Mouse (Mus musculus) hindbrain, embryonic 16.5 days (tissue): ENCODE measurements at regions not wholly inside any gene's neighbourhood (a gene's known extent, or its start where the extent isn't known, plus 50 kb on each side); places are given as distances from the start of the nearest gene placed in this dataset.

Experiments
- ATAC-seq: fragments of 200-750 bp; cut with Nextera tagmentation; 2 replicates; pipeline ENCODE4 v1.8.0; 2017; ENCODE audit warnings: moderate TSS enrichment, moderate library complexity
- H3K27ac ChIP-seq: fragments of 300-500 bp; sonication (generic); 2 replicates; pipeline ENCODE4 v1.5.1; 2014; ENCODE audit warnings: low read depth, mild to moderate bottlenecking, control low read depth, low read length, moderate library complexity
- H3K27me3 ChIP-seq: fragments of 300-500 bp; sonication (generic); replicated peaks from 2 replicates; pipeline ENCODE4 v1.6.1; 2014; ENCODE audit warnings: low read length; ENCODE audit not compliant: control insufficient read depth, insufficient read depth
- H3K36me3 ChIP-seq: fragments of 300-500 bp; sonication (generic); 2 replicates; pipeline ENCODE4 v1.6.1; 2014; ENCODE audit warnings: mild to moderate bottlenecking, low read length, moderate library complexity, mixed read lengths; ENCODE audit not compliant: control insufficient read depth, insufficient read depth
- H3K4me1 ChIP-seq: fragments of 300-500 bp; sonication (generic); 2 replicates; pipeline ENCODE4 v1.6.1; 2014; ENCODE audit warnings: low read depth, low read length; ENCODE audit not compliant: control insufficient read depth, insufficient read depth
- H3K4me2 ChIP-seq: fragments of 300-500 bp; sonication (generic); 2 replicates; pipeline ENCODE4 v1.6.1; 2014; ENCODE audit warnings: mild to moderate bottlenecking, low read length, control low read depth, moderate library complexity
- H3K4me3 ChIP-seq: fragments of 300-500 bp; sonication (generic); 2 replicates; pipeline ENCODE4 v1.5.1; 2014; ENCODE audit warnings: mild to moderate bottlenecking, low read length, control low read depth, moderate library complexity
- H3K9ac ChIP-seq: fragments of 300-500 bp; sonication (generic); 2 replicates; pipeline ENCODE4 v1.6.1; 2014; ENCODE audit warnings: low read depth, mild to moderate bottlenecking, control low read depth, low read length, moderate library complexity
- H3K9me3 ChIP-seq: fragments of 300-500 bp; sonication (generic); 2 replicates; pipeline ENCODE4 v1.6.1; 2014; ENCODE audit warnings: mild to moderate bottlenecking, low read length, moderate library complexity; ENCODE audit not compliant: control insufficient read depth
- WGBS: fragments of 180-500 bp; shearing (Covaris S2); extraction: QIAGEN DNeasy Blood & Tissue Kit; methylation state at CpG from one replicate; pipeline ENCODE4 v1.1.7; 2014; 5-methylcytosine and 5-hydroxymethylcytosine counted together

- H3K36me3 ChIP-seq, result no peaks in the 10 kb centered on the region
These were observed 1397.7 kb downstream of the Stim2 start for GRCm38 (mm10) chr5:55395986-55396385.

GRCm38 (mm10) chr5:55416146-55416545, 1417.8 kb downstream of the Stim2 start:
- no peak overlapping the region for H3K9ac ChIP-seq
- WGBS, result 82% methylated on average over 5 of the region's 5 CpGs

More at GRCm38 (mm10) chr5:55395986-55396385, 1397.7 kb downstream of the Stim2 start:
- H3K9me3 ChIP-seq, result no peaks in the 10 kb centered on the region
- H3K4me1 ChIP-seq, result no peaks in the 10 kb centered on the region
- ATAC-seq, result no peak
- H3K27ac ChIP-seq, result no peak overlapping the region
- 36% methylated on average over 2 of the region's 2 CpGs for WGBS
- H3K9ac ChIP-seq, result no peak overlapping the region
- no peaks in the 10 kb centered on the region for H3K27me3 ChIP-seq
- no peak overlapping the region for H3K4me3 ChIP-seq
- H3K4me2 ChIP-seq, result no peak overlapping the region

DNA sequence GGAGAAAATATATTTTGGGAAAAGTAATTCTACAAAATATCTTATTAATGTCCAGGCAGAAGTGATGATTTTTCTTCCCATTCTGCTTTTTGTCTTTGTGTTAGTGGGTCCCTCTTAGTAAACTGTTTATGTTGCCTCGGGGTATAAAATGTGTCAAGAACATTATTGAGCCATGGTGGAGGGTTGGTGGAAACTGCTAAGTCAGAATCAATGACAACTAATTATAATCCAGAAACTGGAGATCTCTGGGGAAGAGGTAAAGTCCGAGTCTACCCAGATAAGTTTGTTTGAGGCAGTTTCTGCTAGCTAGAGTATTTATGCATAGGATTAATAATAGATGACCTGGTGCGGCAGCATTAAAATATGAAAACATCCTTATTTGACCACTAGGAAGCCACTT, 1440.9 kb downstream of the Stim2 start:
- no peak overlapping the region for H3K27ac ChIP-seq
- ATAC-seq, result no peak
- 74% methylated on average over 3 of the region's 3 CpGs for WGBS
- H3K4me2 ChIP-seq, result no peak overlapping the region
- no peaks in the 10 kb centered on the region for H3K9me3 ChIP-seq
- H3K27me3 ChIP-seq, result no peaks in the 10 kb centered on the region
- H3K4me3 ChIP-seq, result no peak overlapping the region
- no peaks in the 10 kb centered on the region for H3K4me1 ChIP-seq
- H3K9ac ChIP-seq, result no peak overlapping the region
- no peaks in the 10 kb centered on the region for H3K36me3 ChIP-seq

More at GRCm38 (mm10) chr5:55416146-55416545, 1417.8 kb downstream of the Stim2 start:
- Histone ChIP-seq H3K27me3 (no peaks in the 10 kb centered on the region), H3K4me3 (no peak overlapping the region), H3K36me3 (no peaks in the 10 kb centered on the region), H3K4me1 (no peaks in the 10 kb centered on the region), H3K27ac (no peak overlapping the region), H3K4me2 (no peak overlapping the region), H3K9me3 (no peaks in the 10 kb centered on the region)
- no peak for ATAC-seq

DNA sequence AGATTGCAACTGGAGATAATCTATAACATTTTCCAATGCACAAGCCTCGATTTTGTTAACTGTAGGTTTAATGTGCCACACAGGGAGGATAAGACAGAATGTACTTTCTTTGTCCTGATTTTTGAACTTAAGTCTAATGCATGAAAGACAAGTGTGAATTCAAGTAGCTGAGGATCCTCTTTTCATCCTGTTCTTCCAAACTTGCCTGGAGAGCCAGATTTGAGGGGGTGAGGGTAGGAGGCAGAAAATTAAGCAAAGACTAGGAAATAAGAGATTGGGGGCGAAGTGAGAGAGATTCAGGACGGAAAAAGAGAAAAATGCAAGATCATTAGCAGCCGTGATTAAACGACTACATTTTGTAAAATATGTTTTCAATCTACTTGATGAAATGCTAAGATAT, 1450.8 kb downstream of the Stim2 start:
- H3K4me2 ChIP-seq, result no peak overlapping the region
- no peaks in the 10 kb centered on the region for H3K36me3 ChIP-seq
- H3K9ac ChIP-seq, result no peak overlapping the region
- H3K4me1 ChIP-seq, result no peaks in the 10 kb centered on the region
- no peaks in the 10 kb centered on the region for H3K27me3 ChIP-seq
- H3K27ac ChIP-seq, result no peak overlapping the region
- H3K9me3 ChIP-seq, result no peaks in the 10 kb centered on the region
- ATAC-seq, result no peak
- no peak overlapping the region for H3K4me3 ChIP-seq
- WGBS, result 87% methylated on average over 5 of the region's 5 CpGs
